Mouse (Mus musculus): ENCODE measurements around the gene Hpf1. TPM values are rescaled to one million over a fixed set of nuclear protein-coding genes. Genes with fewer than 3 reads are reported as not detected.

The Hpf1 gene
- polyA plus RNA-seq, 1 experiment from 2014 or later, result 122 TPM

GRCm38 (mm10) chr8:60954281-60955014 lies 64.2 kb downstream of the Hpf1 start:
- no peaks in the 10 kb centered on the region for H3K36me3 ChIP-seq
- no peaks in the 10 kb centered on the region for H3K9me3 ChIP-seq
- 0 out of 2 replicates have a peak, but pooled peaks cover 5% of the 10 kb centered on the region for H3K4me1 ChIP-seq
- peak overlapping the region; percentile 66 for H3K9ac ChIP-seq
- H3K4me2 ChIP-seq, result peak overlapping the region; percentile 67
- H3K27ac ChIP-seq, result peak overlapping the region; percentile 85
- ATAC-seq (ENCODE audit: insufficient number of reproducible peaks, insufficient read depth, low FRiP score, low TSS enrichment, low read depth), result peak; percentile 92
- under 1% methylated on average over 15 of the region's 15 CpGs for WGBS
- peak overlapping the region; percentile 45 for H3K4me3 ChIP-seq
- no peaks in the 10 kb centered on the region for H3K27me3 ChIP-seq

DNA sequence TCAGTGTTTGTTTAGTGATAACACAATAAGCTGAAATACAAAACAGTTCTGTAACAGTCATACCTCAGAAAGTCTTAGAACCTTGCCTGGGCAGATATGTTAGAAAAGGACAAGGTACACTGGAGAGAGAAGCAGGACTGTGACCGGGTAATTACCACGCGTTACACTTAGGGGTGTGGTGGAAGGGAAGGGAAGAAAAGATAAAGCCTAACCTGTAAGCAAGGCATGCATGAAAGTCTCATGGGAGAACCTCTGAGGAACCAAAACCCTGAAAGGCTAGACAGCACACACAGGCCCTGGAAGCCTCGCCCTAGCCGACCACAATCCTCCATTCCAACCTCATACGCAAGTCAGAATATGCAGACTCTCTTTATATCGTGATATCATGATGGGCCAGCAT lies 66.6 kb downstream of the Hpf1 start:
- H3K9me3 ChIP-seq, result no peaks in the 10 kb centered on the region
- no peak overlapping the region for H3K4me3 ChIP-seq
- no peak overlapping the region for H3K4me2 ChIP-seq
- no peak for ATAC-seq (ENCODE audit: insufficient number of reproducible peaks, insufficient read depth, low FRiP score, low TSS enrichment, low read depth)
- H3K36me3 ChIP-seq, result no peaks in the 10 kb centered on the region
- 83% methylated on average over 7 of the region's 7 CpGs for WGBS
- H3K4me1 ChIP-seq, result 0 out of 2 replicates have a peak, but pooled peaks cover 5% of the 10 kb centered on the region
- no peak overlapping the region for H3K27ac ChIP-seq
- no peaks in the 10 kb centered on the region for H3K27me3 ChIP-seq
- H3K9ac ChIP-seq, result no peak overlapping the region

Other genes with a start within 250 kb of the Hpf1 start
- gene Clcn3, start 92.9 kb downstream of the Hpf1 start, polyA plus RNA-seq (2015; fragmentation: Nextera tagmentation; extraction: Ambion mirVana), result 13.4 and 13.6 TPM in 2 replicates
- 22.9 and 24.6 TPM in 2 replicates for gene Nek1, start 102.8 kb downstream of the Hpf1 start, polyA plus RNA-seq (2015; fragmentation: Nextera tagmentation; extraction: Ambion mirVana)

Data from embryonic facial prominence, embryonic 13.5 days (tissue).